Mouse (Mus musculus) forebrain, postnatal 0 days (tissue): ENCODE data around the gene Olfr1039. TPM values are rescaled to one million over a fixed set of nuclear protein-coding genes. Genes with fewer than 3 reads are reported as not detected.
"Not testable (repeated sequence)": the region's sequence is repeated elsewhere in the genome, so short reads cannot be mapped to it uniquely, and the experiment has no call there.

Source experiments
- ATAC-seq: fragments of 200-750 bp; cut with Nextera tagmentation; 2 replicates; pipeline ENCODE4 v1.8.0; 2017; ENCODE audit warnings: mild to moderate bottlenecking, moderate library complexity
- DNase-seq: peaks from one replicate; pipeline ENCODE4 v3.0.0-alpha.2; 2015
- H3K27ac ChIP-seq: fragments of 300-500 bp; sonication (generic); 2 replicates; pipeline ENCODE4 v1.5.1; 2014; ENCODE audit warnings: low read depth, mild to moderate bottlenecking, antibody characterized with exemption, low read length, moderate library complexity, mixed read lengths
- H3K27me3 ChIP-seq: fragments of 300-500 bp; sonication (generic); 2 replicates; pipeline ENCODE4 v1.6.1; 2014; ENCODE audit warnings: mild to moderate bottlenecking, low read length, mixed read lengths; ENCODE audit not compliant: insufficient read depth
- H3K36me3 ChIP-seq: fragments of 300-500 bp; sonication (generic); 2 replicates; pipeline ENCODE4 v1.6.1; 2014; ENCODE audit warnings: mild to moderate bottlenecking, moderate library complexity; ENCODE audit not compliant: insufficient read depth
- H3K4me1 ChIP-seq: fragments of 300-500 bp; sonication (generic); 2 replicates; pipeline ENCODE4 v1.6.1; 2014; ENCODE audit warnings: antibody characterized with exemption; ENCODE audit not compliant: insufficient read depth
- H3K4me2 ChIP-seq: fragments of 300-500 bp; sonication (generic); 2 replicates; pipeline ENCODE4 v1.6.1; 2014; ENCODE audit warnings: low read depth, mild to moderate bottlenecking, moderate library complexity
- H3K4me3 ChIP-seq: fragments of 300-500 bp; sonication (generic); 2 replicates; pipeline ENCODE4 v1.5.1; 2014; ENCODE audit warnings: low read depth, low read length, mixed read lengths
- H3K9ac ChIP-seq: fragments of 300-500 bp; sonication (generic); 2 replicates; pipeline ENCODE4 v1.6.1; 2014; ENCODE audit warnings: mild to moderate bottlenecking
- H3K9me3 ChIP-seq: fragments of 300-500 bp; sonication (generic); 2 replicates; pipeline ENCODE4 v1.6.1; 2016; ENCODE audit warnings: low read length
- CTCF ChIP-seq: sonication (generic); IDR thresholded peaks from 2 replicates; pipeline ENCODE4 v1.5.1; 2016; ENCODE audit warnings: antibody characterized with exemption, control low read depth, low read depth
- WGBS: fragments of 180-500 bp; shearing (Covaris S2); extraction: QIAGEN DNeasy Blood & Tissue Kit; methylation state at CpG from one replicate; pipeline ENCODE4 v1.1.7; 2014; 5-methylcytosine and 5-hydroxymethylcytosine counted together
- polyA plus RNA-seq: library from polyadenylated mRNA; unstranded; fragments of >200 nt; fragmentation: Nextera tagmentation; extraction: Ambion mirVana; gene quantifications from 2 replicates; pipeline ENCODE4 v1.2.1, GENCODE M21; 2015
- total RNA-seq: library from RNA; depleted of rRNA; stranded (reverse); fragments of >200 nt; gene quantifications from 2 replicates; pipeline ENCODE4 v1.2.3, GENCODE M21; 2014; rRNA removed

Gene Olfr1039
- total and polyA plus RNA-seq, 2 experiments from 2014 or later: not detected

- H3K27ac ChIP-seq: no peak within 1 kb of the TSS
- no peaks in the 10 kb centered on the region for H3K36me3 ChIP-seq
- no peak within 1 kb of the TSS for H3K4me2 ChIP-seq
- no peaks in the 10 kb centered on the region for H3K27me3 ChIP-seq
- WGBS: 95% methylated on average over 2 of the region's 2 CpGs
- H3K9me3 ChIP-seq: no peaks in the 10 kb centered on the region
- H3K9ac ChIP-seq: no peak within 1 kb of the TSS
- TF ChIP-seq CTCF: no peak
- DNase-seq (no peak), ATAC-seq (no peak)
- no peaks in the 10 kb centered on the region for H3K4me1 ChIP-seq
- no peak within 1 kb of the TSS for H3K4me3 ChIP-seq
Measured at GRCm38 (mm10) chr2:86087285-86087684, 48.4 kb downstream of the Olfr1039 start, which contains the start of gene Olfr1037. Gene Olfr1037, minus strand, starts transcription at chr2:86087385.

- not testable (repeated sequence) for H3K4me2 ChIP-seq, H3K27ac ChIP-seq, DNase-seq, H3K9ac ChIP-seq, H3K27me3 ChIP-seq, H3K4me3 ChIP-seq, ATAC-seq, H3K9me3 ChIP-seq, H3K4me1 ChIP-seq, H3K36me3 ChIP-seq
- 84% methylated on average over 1 of the region's 1 CpGs for WGBS
Measured at GRCm38 (mm10) chr2:86080478-86080877, 55.2 kb downstream of the Olfr1039 start.

Other genes starting within 250 kb of the Olfr1039 start
- gene Olfr1024, start 230.9 kb downstream of the Olfr1039 start, total RNA-seq: not detected in 2 replicates
- gene Olfr1024, start 230.9 kb downstream of the Olfr1039 start, polyA plus RNA-seq: not detected in 2 replicates
- gene Olfr1025-ps1, start 220.7 kb downstream of the Olfr1039 start, total RNA-seq: not detected in 2 replicates
- gene Olfr1025-ps1, start 220.7 kb downstream of the Olfr1039 start, polyA plus RNA-seq: not detected in 2 replicates
- gene Olfr1026, start 214.4 kb downstream of the Olfr1039 start, total RNA-seq: not detected in 2 replicates
- not detected in 2 replicates for gene Olfr1026, start 214.4 kb downstream of the Olfr1039 start, polyA plus RNA-seq
- not detected in 2 replicates for gene Olfr1028, start 185.5 kb downstream of the Olfr1039 start, total RNA-seq
- gene Olfr1028, start 185.5 kb downstream of the Olfr1039 start, polyA plus RNA-seq: not detected in 2 replicates
- gene Olfr1029, start 162.0 kb downstream of the Olfr1039 start, total RNA-seq: not detected in 2 replicates
- gene Olfr1029, start 162.0 kb downstream of the Olfr1039 start, polyA plus RNA-seq: not detected in 2 replicates
- not detected in 2 replicates for gene Olfr1030, start 156.7 kb downstream of the Olfr1039 start, total RNA-seq
- not detected in 2 replicates for gene Olfr1030, start 156.7 kb downstream of the Olfr1039 start, polyA plus RNA-seq
- gene Olfr1031, start 145.6 kb downstream of the Olfr1039 start, total RNA-seq: not detected in 2 replicates
- gene Olfr1031, start 145.6 kb downstream of the Olfr1039 start, polyA plus RNA-seq: not detected in 2 replicates
- not detected in 2 replicates for gene Olfr1032, start 130.4 kb downstream of the Olfr1039 start, total RNA-seq
- gene Olfr1032, start 130.4 kb downstream of the Olfr1039 start, polyA plus RNA-seq: not detected in 2 replicates
- gene Olfr1033, start 115.3 kb downstream of the Olfr1039 start, total RNA-seq: 0.05 and 0.08 TPM in 2 replicates
- 1.1 and 1.2 TPM in 2 replicates for gene Olfr1033, start 115.3 kb downstream of the Olfr1039 start, polyA plus RNA-seq
- not detected in 2 replicates for gene Olfr1034, start 90.1 kb downstream of the Olfr1039 start, total RNA-seq
- not detected in 2 replicates for gene Olfr1034, start 90.1 kb downstream of the Olfr1039 start, polyA plus RNA-seq
- gene Olfr1036, start 61.9 kb downstream of the Olfr1039 start, total RNA-seq: not detected in 2 replicates
- gene Olfr1036, start 61.9 kb downstream of the Olfr1039 start, polyA plus RNA-seq: not detected in 2 replicates
- gene Olfr1037, start 48.5 kb downstream of the Olfr1039 start, total RNA-seq: not detected in 2 replicates
- not detected in 2 replicates for gene Olfr1037, start 48.5 kb downstream of the Olfr1039 start, polyA plus RNA-seq
- gene Olfr1040, start 10.8 kb upstream of the Olfr1039 start, total RNA-seq: not detected in 2 replicates
- not detected in 2 replicates for gene Olfr1040, start 10.8 kb upstream of the Olfr1039 start, polyA plus RNA-seq
- gene Olfr1042, start 25.9 kb upstream of the Olfr1039 start, total RNA-seq: not detected in 2 replicates
- not detected in 2 replicates for gene Olfr1042, start 25.9 kb upstream of the Olfr1039 start, polyA plus RNA-seq
- not detected in 2 replicates for gene Olfr1043, start 31.6 kb upstream of the Olfr1039 start, total RNA-seq
- gene Olfr1043, start 31.6 kb upstream of the Olfr1039 start, polyA plus RNA-seq: not detected in 2 replicates
- gene Olfr1044, start 41.9 kb upstream of the Olfr1039 start, total RNA-seq: not detected in 2 replicates
- not detected in 2 replicates for gene Olfr1044, start 41.9 kb upstream of the Olfr1039 start, polyA plus RNA-seq
- gene Olfr52, start 49.8 kb upstream of the Olfr1039 start, total RNA-seq: not detected in 2 replicates
- gene Olfr52, start 49.8 kb upstream of the Olfr1039 start, polyA plus RNA-seq: not detected in 2 replicates
- not detected in 2 replicates for gene Olfr1045, start 67.1 kb upstream of the Olfr1039 start, total RNA-seq
- gene Olfr1045, start 67.1 kb upstream of the Olfr1039 start, polyA plus RNA-seq: not detected in 2 replicates
- gene Olfr1046, start 83.4 kb upstream of the Olfr1039 start, total RNA-seq: not detected in 2 replicates
- not detected in 2 replicates for gene Olfr1046, start 83.4 kb upstream of the Olfr1039 start, polyA plus RNA-seq
- not detected in 2 replicates for gene Olfr1047, start 95.5 kb upstream of the Olfr1039 start, total RNA-seq
- gene Olfr1047, start 95.5 kb upstream of the Olfr1039 start, polyA plus RNA-seq: not detected in 2 replicates
- gene Olfr1048, start 104.4 kb upstream of the Olfr1039 start, total RNA-seq: not detected in 2 replicates
- not detected in 2 replicates for gene Olfr1048, start 104.4 kb upstream of the Olfr1039 start, polyA plus RNA-seq
- not detected in 2 replicates for gene Olfr1049, start 122.4 kb upstream of the Olfr1039 start, total RNA-seq
- not detected in 2 replicates for gene Olfr1049, start 122.4 kb upstream of the Olfr1039 start, polyA plus RNA-seq
- not detected in 2 replicates for gene Olfr1051, start 143.2 kb upstream of the Olfr1039 start, total RNA-seq
- gene Olfr1051, start 143.2 kb upstream of the Olfr1039 start, polyA plus RNA-seq: not detected in 2 replicates
- not detected in 2 replicates for gene Olfr1052, start 156.5 kb upstream of the Olfr1039 start, total RNA-seq
- gene Olfr1052, start 156.5 kb upstream of the Olfr1039 start, polyA plus RNA-seq: not detected in 2 replicates
- gene Olfr1053, start 179.4 kb upstream of the Olfr1039 start, total RNA-seq: not detected in 2 replicates
- gene Olfr1053, start 179.4 kb upstream of the Olfr1039 start, polyA plus RNA-seq: not detected in 2 replicates
- gene Olfr1054, start 199.5 kb upstream of the Olfr1039 start, total RNA-seq: not detected in 2 replicates
- not detected in 2 replicates for gene Olfr1054, start 199.5 kb upstream of the Olfr1039 start, polyA plus RNA-seq
- gene Olfr1055, start 214.4 kb upstream of the Olfr1039 start, total RNA-seq: not detected in 2 replicates
- not detected in 2 replicates for gene Olfr1055, start 214.4 kb upstream of the Olfr1039 start, polyA plus RNA-seq
- not detected in 2 replicates for gene Olfr1056, start 226.5 kb upstream of the Olfr1039 start, total RNA-seq
- not detected in 2 replicates for gene Olfr1056, start 226.5 kb upstream of the Olfr1039 start, polyA plus RNA-seq
- gene Olfr1057, start 242.5 kb upstream of the Olfr1039 start, total RNA-seq: not detected in 2 replicates
- not detected in 2 replicates for gene Olfr1057, start 242.5 kb upstream of the Olfr1039 start, polyA plus RNA-seq